Mouse (Mus musculus) skeletal muscle tissue, postnatal 0 days (tissue): ENCODE data around the gene Ano4. TPM values are rescaled to one million over a fixed set of nuclear protein-coding genes. Genes with fewer than 3 reads are reported as not detected.

Experiments
- polyA plus RNA-seq: library from polyadenylated mRNA; unstranded; fragments of >200 nt; fragmentation: Nextera tagmentation; extraction: Ambion mirVana; gene quantifications from 2 replicates; pipeline ENCODE4 v1.2.1, GENCODE M21; 2015

Gene Ano4
- polyA plus RNA-seq: 0.29 and 0.35 TPM in 2 replicates

DNA sequence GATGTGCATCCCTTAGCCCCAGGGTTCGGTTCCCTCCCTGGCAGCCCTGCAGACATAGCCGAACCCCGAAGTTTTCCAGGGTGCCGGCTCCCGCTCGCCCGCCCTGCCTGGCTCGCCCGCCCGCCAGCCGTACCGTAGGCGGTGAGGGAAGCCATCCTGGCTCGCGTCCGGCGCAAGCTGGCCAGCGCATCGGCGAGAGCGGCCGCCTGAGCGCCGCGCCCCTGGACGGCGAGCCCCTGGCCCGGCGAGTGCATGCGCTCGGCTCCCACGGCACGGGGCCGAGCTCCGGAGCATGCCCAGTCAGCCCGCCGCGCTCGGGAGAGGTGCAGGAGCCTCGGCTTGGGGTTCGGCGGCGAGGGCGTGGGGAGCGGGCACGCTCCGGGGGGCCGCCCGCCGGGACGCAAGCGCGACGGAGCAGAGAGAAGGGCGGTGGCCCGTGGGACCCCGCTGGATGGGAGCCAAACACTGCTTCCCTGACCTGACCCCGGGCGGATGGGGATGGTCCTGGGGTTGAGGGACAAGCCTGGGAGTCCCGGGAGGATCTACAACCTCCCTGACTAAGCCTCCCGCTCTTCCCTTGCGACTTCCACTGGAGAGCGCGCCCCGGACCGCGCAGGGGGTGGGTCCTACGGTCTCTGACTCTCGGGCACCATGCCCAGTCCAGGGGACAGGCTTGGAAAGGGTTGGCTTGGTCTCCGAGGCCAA lies at the start of gene Ano4:
Ano4 (minus strand) TSS at position 272 of the 705 bp plus-strand sequence.

Other genes starting within 250 kb of the Ano4 start
- 6.1 and 8.3 TPM in 2 replicates for gene Gas2l3, start 99.2 kb upstream of the Ano4 start, polyA plus RNA-seq
- not detected in 2 replicates for gene Nr1h4, start 188.8 kb upstream of the Ano4 start, polyA plus RNA-seq